Mouse (Mus musculus): ENCODE measurements around the gene Itga2.

DNA sequence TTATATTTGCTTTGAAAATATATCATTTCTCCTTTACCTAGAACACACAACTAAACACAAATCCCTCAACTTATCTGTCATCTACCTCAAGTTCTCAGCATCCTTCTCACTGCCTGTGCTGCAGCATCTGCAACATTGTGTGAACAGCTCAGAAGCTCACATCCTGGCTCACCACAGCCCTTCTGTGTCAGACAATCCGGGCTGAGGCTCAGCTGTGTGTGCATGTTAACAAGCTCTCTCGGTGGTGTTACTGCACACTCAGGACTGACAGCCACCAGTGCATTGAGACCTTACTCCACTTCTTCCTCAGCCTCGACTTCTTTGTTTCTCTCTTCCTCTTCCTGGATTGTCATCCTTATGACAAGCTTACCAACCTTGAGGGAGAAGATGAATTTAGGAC lies 83.0 kb downstream of the Itga2 start:
- no peak for TF ChIP-seq CTCF (IDR thresholded peaks at IDR 0.05; ENCODE audit: borderline replicate concordance, insufficient read depth, low read length)
- TF ChIP-seq POLR2A (IDR thresholded peaks at IDR 0.05; ENCODE audit: low read depth, low read length): no peak
